In the genomic region with DNA sequence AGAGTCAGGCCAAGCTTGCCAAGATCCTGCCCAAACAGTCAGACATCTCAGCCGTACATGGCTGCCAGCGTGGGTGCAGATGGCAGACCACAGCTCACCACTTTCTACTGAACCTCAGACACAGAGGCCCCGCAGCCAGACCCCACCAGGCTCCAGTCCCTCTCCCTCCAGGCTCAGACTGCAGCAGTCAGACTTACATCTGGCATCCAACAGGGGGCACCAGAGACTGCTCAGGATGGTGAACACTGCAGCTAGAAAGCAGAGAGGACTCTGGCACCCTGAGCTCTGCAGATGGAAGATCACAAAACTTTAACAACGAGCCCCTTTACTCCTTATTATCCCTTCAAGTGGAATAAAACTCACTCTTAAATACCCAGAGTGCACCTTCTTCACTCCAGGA, we compare ENCODE assay signal across 9 mouse cellular contexts. TPM values are rescaled to one million over a fixed set of nuclear protein-coding genes. Genes with fewer than 3 reads are reported as not detected.
DNase-seq lines count a peak whose midpoint lies in the region; TF ChIP-seq lines count a peak whose summit lies in the region.
"Had no signal": no experiment of that assay in that cellular context is flagged by ENCODE, and none has a peak within 500 bp of the region (broad histone marks: within the 10 kb centered on the region; RNA-seq: fewer than 3 reads in every experiment).

No protein-coding gene starts in this region.

- intact Hi-C loops in heart, postnatal 36 days (cut with DNase I) = loop anchor here (1.0 to 10.0 kb wide), 3 partner anchors 97 to 319 kb away; no protein-coding TSS in a partner anchor

- peak; percentile 20; the same call in 1 of the 2 replicates for TF ChIP-seq CTCF in bone marrow macrophage, adult 2 months (IDR thresholded peaks at IDR 0.05; ENCODE audit: low read depth, low read length)

- no peak overlapping the region for H3K4me3 ChIP-seq in bone marrow macrophage, adult 2 months (ENCODE audit: insufficient read depth, low read length)
- H3K4me3 ChIP-seq: megakaryocyte, embryonic 14.5 days had no signal

- H3K4me1 ChIP-seq in bone marrow macrophage, adult 2 months (ENCODE audit: control insufficient read depth, insufficient read depth, low read length) = no peaks in the 10 kb centered on the region
- H3K4me1 ChIP-seq: megakaryocyte, embryonic 14.5 days had no signal

- no peak overlapping the region for H3K27ac ChIP-seq in bone marrow macrophage, adult 2 months (ENCODE audit: insufficient read depth, low read depth, low read length)

- DNase-seq in Muller cell, postnatal 12 days (ENCODE audit: inconsistent ontology term) = peak; percentile 80
- DNase-seq in fibroblast of lung, adult 2 months (ENCODE audit: low read depth) = peak; percentile 41
- peak; percentile 68 to 69 for DNase-seq in heart, postnatal 36 days
- DNase-seq in layer of hippocampus, adult 8-10 months (ENCODE audit: low spot score in 2 of 2) = peak; percentile 40 to 75
- DNase-seq in lung, postnatal 25 days (ENCODE audit: low spot score) = peak; percentile 65
- peak; percentile 75 to 87 for DNase-seq in right cerebral cortex, postnatal 10 days (ENCODE audit: low spot score in 2 of 2)
- DNase-seq in T-cell, adult 2 months (ENCODE audit: low spot score) = no peak

- no peak for TF ChIP-seq POLR2A in bone marrow macrophage, adult 2 months (IDR thresholded peaks at IDR 0.05; ENCODE audit: borderline replicate concordance, low read depth, low read length)

RNA-seq across cellular contexts. Expression of a gene that starts 44.3 kb away (rescaled TPM):
- polyA plus RNA-seq in bone marrow macrophage, adult 2 months (2012; ENCODE audit: insufficient read depth, insufficient read length, missing spikeins) = 12.9 and 14.1 TPM in 2 replicates
- total RNA-seq in heart, postnatal 36 days (2021) = 10 to 100 TPM; 31.5 to 34.5 TPM
- total RNA-seq in layer of hippocampus, adult 8-10 months (2022) = 10 to 100 TPM; 27.7 to 31.0 (median 28.3) TPM
